Mouse (Mus musculus) midbrain, postnatal 0 days (tissue): ENCODE measurements around the gene Slc45a2. TPM values are rescaled to one million over a fixed set of nuclear protein-coding genes. Genes with fewer than 3 reads are reported as not detected.

Experiments
- ATAC-seq: fragments of 200-750 bp; cut with Nextera tagmentation; 2 replicates; pipeline ENCODE4 v1.8.0; 2017; ENCODE audit warnings: moderate number of reproducible peaks, mild to moderate bottlenecking, moderate TSS enrichment, moderate library complexity; ENCODE audit not compliant: low FRiP score
- DNase-seq: peaks from one replicate; pipeline ENCODE4 v3.0.0-alpha.2; 2015; ENCODE audit warnings: low spot score
- H3K27ac ChIP-seq: fragments of 300-500 bp; sonication (generic); 2 replicates; pipeline ENCODE4 v1.5.1; 2014; ENCODE audit warnings: low read depth, mild to moderate bottlenecking, low read length, mixed read lengths
- H3K27me3 ChIP-seq: fragments of 300-500 bp; sonication (generic); 2 replicates; pipeline ENCODE4 v1.6.1; 2014; ENCODE audit warnings: low read length, control low read depth, mixed read lengths; ENCODE audit not compliant: insufficient read depth
- H3K36me3 ChIP-seq: fragments of 300-500 bp; sonication (generic); 2 replicates; pipeline ENCODE4 v1.6.1; 2014; ENCODE audit warnings: low read length, control low read depth, mixed read lengths; ENCODE audit not compliant: insufficient read depth
- H3K4me1 ChIP-seq: fragments of 300-500 bp; sonication (generic); 2 replicates; pipeline ENCODE4 v1.6.1; 2014; ENCODE audit warnings: mild to moderate bottlenecking, control low read depth, antibody characterized with exemption, low read length, mixed read lengths; ENCODE audit not compliant: insufficient read depth
- H3K4me2 ChIP-seq: fragments of 300-500 bp; sonication (generic); 2 replicates; pipeline ENCODE4 v1.6.1; 2014; ENCODE audit warnings: low read depth, mild to moderate bottlenecking, low read length, mixed read lengths; ENCODE audit not compliant: poor library complexity, severe bottlenecking
- H3K4me3 ChIP-seq: fragments of 300-500 bp; sonication (generic); 2 replicates; pipeline ENCODE4 v1.5.1; 2014; ENCODE audit warnings: low read depth, mild to moderate bottlenecking, low read length, moderate library complexity
- H3K9ac ChIP-seq: fragments of 300-500 bp; sonication (generic); replicated peaks from 2 replicates; pipeline ENCODE4 v1.6.1; 2014; ENCODE audit warnings: mild to moderate bottlenecking, low read length, moderate library complexity, mixed read lengths; ENCODE audit not compliant: poor library complexity, severe bottlenecking
- H3K9me3 ChIP-seq: fragments of 300-500 bp; sonication (generic); 2 replicates; pipeline ENCODE4 v1.6.1; 2016; ENCODE audit warnings: low read length, control low read depth
- CTCF ChIP-seq: IDR thresholded peaks from 2 replicates; pipeline ENCODE4 v1.5.1; 2016; ENCODE audit warnings: antibody characterized with exemption, mild to moderate bottlenecking
- WGBS: fragments of 180-500 bp; shearing (Covaris S2); extraction: QIAGEN DNeasy Blood & Tissue Kit; methylation state at CpG from one replicate; pipeline ENCODE4 v1.1.7; 2014; 5-methylcytosine and 5-hydroxymethylcytosine counted together
- polyA plus RNA-seq: library from polyadenylated mRNA; unstranded; fragments of >200 nt; fragmentation: Nextera tagmentation; extraction: Ambion mirVana; gene quantifications from 2 replicates; pipeline ENCODE4 v1.2.1, GENCODE M21; 2015
- total RNA-seq: library from RNA; depleted of rRNA; stranded (reverse); fragments of >200 nt; gene quantifications from 2 replicates; pipeline ENCODE4 v1.2.3, GENCODE M21; 2014

Slc45a2 gene
- total and polyA plus RNA-seq, 2 experiments from 2014 or later: not detected

- Histone ChIP-seq H3K36me3 (no peaks in the 10 kb centered on the region), H3K4me3 (peak overlapping the region; percentile 36), H3K9ac (peak overlapping the region; percentile 44), H3K4me1 (peaks cover 6% of the 10 kb centered on the region; the same call in 1 of the 2 replicates), H3K27ac (no peak overlapping the region), H3K27me3 (peaks cover 39% of the 10 kb centered on the region), H3K9me3 (no peaks in the 10 kb centered on the region), H3K4me2 (peak overlapping the region; percentile 86)
- 3% methylated on average over 49 of the region's 49 CpGs for WGBS
- TF ChIP-seq CTCF: no peak
- peak; percentile 54; the same call in 1 of the 2 replicates for ATAC-seq
- DNase-seq: no peak
Observed at GRCm38 (mm10) chr15:11036535-11037375, 36.2 kb downstream of the Slc45a2 start.

DNA sequence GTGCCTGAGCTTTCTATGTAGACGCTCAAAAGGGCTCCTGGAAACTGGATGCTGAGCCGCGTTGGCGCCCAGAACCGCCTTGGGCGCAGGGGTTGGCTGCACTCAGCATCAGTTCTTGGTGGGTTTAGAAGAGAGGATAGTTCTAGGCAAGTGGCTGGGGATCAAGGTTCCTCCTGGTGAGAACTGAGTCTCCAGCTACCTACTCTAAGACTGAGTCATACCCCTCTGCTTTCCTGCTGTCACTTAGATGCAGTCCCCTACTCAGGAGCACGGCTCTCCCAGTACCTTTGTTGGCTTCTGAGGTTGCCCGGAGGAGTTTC, 36.8 kb downstream of the Slc45a2 start:
- peak overlapping the region; percentile 44 for H3K9ac ChIP-seq
- no peak for TF ChIP-seq CTCF
- no peaks in the 10 kb centered on the region for H3K36me3 ChIP-seq
- no peaks in the 10 kb centered on the region for H3K9me3 ChIP-seq
- H3K4me3 ChIP-seq: peak overlapping the region; percentile 36
- WGBS: 4% methylated on average over 8 of the region's 8 CpGs
- DNase-seq (no peak), ATAC-seq (peak; percentile 8; the same call in 1 of the 2 replicates)
- H3K27ac ChIP-seq: no peak overlapping the region
- peaks cover 6% of the 10 kb centered on the region; the same call in 1 of the 2 replicates for H3K4me1 ChIP-seq
- peak overlapping the region; percentile 86 for H3K4me2 ChIP-seq
- peaks cover 39% of the 10 kb centered on the region for H3K27me3 ChIP-seq

DNA sequence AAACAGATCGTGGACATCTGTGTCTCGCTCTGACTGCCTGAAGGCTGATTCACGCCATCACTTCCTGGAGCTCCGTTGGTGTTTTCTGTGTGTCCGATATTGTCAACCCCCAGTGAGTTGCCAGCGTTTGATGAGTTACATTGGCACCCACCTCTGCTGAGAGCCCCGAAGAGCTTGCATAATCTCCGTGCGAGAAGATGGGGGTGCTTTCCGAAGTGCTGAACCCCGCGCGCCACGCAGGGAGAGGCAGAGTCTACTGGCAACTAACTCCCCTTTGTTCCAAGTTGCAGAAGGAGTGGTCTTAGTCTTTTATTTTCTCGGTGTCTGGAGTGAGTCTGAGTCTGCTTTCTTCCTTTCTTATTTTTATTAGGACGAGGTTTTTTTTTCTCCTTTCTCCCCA, 37.2 kb downstream of the Slc45a2 start, which contains the start of gene Rxfp3:
TSS of gene Rxfp3 (minus strand) at position 281 of the 400 bp plus-strand sequence.
- Histone ChIP-seq H3K4me1 (peaks cover 6% of the 10 kb centered on the region; the same call in 1 of the 2 replicates), H3K27me3 (peaks cover 39% of the 10 kb centered on the region), H3K27ac (no peak within 1 kb of the TSS), H3K4me2 (peak within 1 kb of the TSS; percentile 86), H3K9me3 (no peaks in the 10 kb centered on the region), H3K9ac (peak within 1 kb of the TSS; percentile 44), H3K4me3 (peak within 1 kb of the TSS; percentile 36), H3K36me3 (no peaks in the 10 kb centered on the region)
- DNase-seq (no peak), ATAC-seq (no peak)
- no peak for TF ChIP-seq CTCF
- WGBS: 1% methylated on average over 16 of the region's 16 CpGs

DNA sequence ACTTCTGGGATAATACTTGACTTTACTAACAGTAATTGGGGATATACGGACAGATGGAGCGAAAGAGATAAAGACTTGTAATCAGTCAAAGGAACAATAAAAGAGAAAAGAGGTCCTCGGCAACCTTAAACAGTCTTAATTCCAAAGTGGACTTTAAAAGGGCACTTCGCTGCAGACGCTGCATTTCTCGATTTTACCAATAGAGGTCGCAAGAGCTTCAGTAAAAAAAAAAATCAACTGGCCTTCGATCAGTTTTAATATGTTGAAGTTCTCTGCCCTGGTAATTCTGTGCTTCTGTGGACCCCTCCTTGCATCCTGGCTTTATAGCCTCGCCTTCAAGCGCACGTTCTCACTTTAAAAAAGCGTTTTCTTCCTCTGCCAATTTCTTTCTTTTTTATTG, 38.0 kb downstream of the Slc45a2 start:
- Histone ChIP-seq H3K4me1 (peaks cover 6% of the 10 kb centered on the region; the same call in 1 of the 2 replicates), H3K4me2 (peak overlapping the region; percentile 86; the same call in 1 of the 2 replicates), H3K4me3 (no peak overlapping the region; the same call in 1 of the 2 replicates), H3K27ac (no peak overlapping the region), H3K9me3 (no peaks in the 10 kb centered on the region), H3K9ac (no peak overlapping the region), H3K36me3 (no peaks in the 10 kb centered on the region), H3K27me3 (peaks cover 39% of the 10 kb centered on the region)
- ATAC-seq (no peak), DNase-seq (peak; percentile 74)
- peak; percentile 86 for TF ChIP-seq CTCF
- WGBS: 2% methylated on average over 12 of the region's 12 CpGs

GRCm38 (mm10) chr15:11040067-11040466, 39.5 kb downstream of the Slc45a2 start:
- no peak for TF ChIP-seq CTCF
- Histone ChIP-seq H3K9me3 (no peaks in the 10 kb centered on the region), H3K4me1 (peaks cover 6% of the 10 kb centered on the region; the same call in 1 of the 2 replicates), H3K27ac (no peak overlapping the region), H3K4me2 (no peak overlapping the region), H3K27me3 (peaks cover 31% of the 10 kb centered on the region), H3K9ac (no peak overlapping the region), H3K4me3 (no peak overlapping the region), H3K36me3 (no peaks in the 10 kb centered on the region)
- ATAC-seq (no peak), DNase-seq (no peak)
- WGBS: 66% methylated on average over 5 of the region's 5 CpGs

DNA sequence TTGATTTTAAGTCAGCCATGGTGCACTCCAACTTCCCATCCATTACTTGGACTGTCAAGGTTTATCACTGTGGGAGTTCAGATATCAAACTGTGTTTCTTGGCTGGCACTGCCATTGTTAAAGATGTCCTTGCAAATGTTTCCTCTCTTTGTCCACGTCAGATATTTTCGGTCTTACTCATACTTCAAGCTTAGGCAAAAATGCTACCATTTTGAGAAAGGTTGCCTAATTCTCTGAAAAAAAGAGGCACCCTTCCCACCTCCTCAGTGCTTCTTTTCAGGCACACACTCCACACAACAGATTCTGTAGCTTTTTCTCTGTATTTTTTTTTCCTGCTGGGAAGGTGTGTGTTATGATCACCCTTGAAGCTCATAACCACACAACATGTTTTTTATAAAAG, 40.7 kb downstream of the Slc45a2 start:
- DNase-seq (no peak), ATAC-seq (no peak)
- Histone ChIP-seq H3K4me2 (no peak overlapping the region), H3K27ac (no peak overlapping the region), H3K9me3 (no peaks in the 10 kb centered on the region), H3K4me3 (no peak overlapping the region), H3K36me3 (no peaks in the 10 kb centered on the region), H3K4me1 (peaks cover 5% of the 10 kb centered on the region; the same call in 1 of the 2 replicates), H3K27me3 (peaks cover 20% of the 10 kb centered on the region), H3K9ac (no peak overlapping the region)
- no peak for TF ChIP-seq CTCF
- 88% methylated on average over 2 of the region's 2 CpGs for WGBS
